Mouse (Mus musculus) gastrocnemius, postnatal 10 days (tissue): Measurements from ENCODE around the gene Mapk11. TPM values are rescaled to one million over a fixed set of nuclear protein-coding genes. Genes with fewer than 3 reads are reported as not detected.

Experiments used
- DNase-seq: peaks from one replicate; pipeline ENCODE4 v3.0.0; 2021; ENCODE audit warnings: mixed read lengths
- total RNA-seq, 2 experiments: library from RNA; stranded (reverse); gene quantifications; 2 replicates each; pipeline ENCODE4 v1.2.3; 2021

Gene Mapk11
- total RNA-seq, 2 experiments from 2014 or later, result 2.1 to 3.0 TPM

DNA sequence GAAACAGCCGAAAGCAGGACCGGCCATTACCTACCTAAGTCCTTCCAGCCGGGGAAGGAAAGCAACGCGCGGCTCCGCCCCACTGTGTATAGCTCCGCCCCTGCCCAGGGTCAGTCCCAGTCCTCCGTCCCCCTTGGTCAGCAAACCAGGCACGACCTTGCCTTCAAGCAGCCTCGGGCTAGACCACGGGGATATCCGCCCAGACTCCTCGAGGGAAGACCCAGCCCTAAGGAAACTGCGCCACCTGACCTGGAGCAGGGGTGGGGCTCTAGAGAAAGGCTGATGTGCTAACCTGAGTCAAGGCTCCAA is 24.4 kb upstream of the Mapk11 start:
- DNase-seq, result peak; percentile 54

- peak; percentile 54 for DNase-seq
Measured at GRCm38 (mm10) chr15:89173024-89173905, 23.8 kb upstream of the Mapk11 start.

GRCm38 (mm10) chr15:89172276-89172935 is 23.0 kb upstream of the Mapk11 start:
- DNase-seq, result no peak

- DNase-seq, result no peak
Measured at GRCm38 (mm10) chr15:89171526-89172051, 22.2 kb upstream of the Mapk11 start.

DNA sequence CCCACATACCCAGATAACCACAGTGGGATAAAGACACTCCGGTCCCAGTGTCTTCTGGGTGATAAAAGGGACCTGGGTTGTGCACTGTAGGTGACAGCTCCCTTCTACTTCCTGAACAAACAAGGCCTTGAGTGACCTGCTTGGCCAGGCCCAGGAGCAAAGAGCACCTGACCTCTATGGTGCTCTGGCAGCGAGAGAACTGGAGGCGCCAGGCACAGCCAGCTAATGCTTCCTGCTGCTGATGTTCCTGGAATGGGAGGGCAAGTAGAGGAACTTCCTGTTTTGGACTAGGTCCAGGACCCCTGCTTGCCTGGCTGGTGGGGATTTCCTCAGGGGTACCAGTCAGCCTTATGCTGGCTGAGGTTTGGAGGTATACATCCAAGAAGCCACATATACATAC is 20.7 kb upstream of the Mapk11 start:
- DNase-seq, result no peak

DNA sequence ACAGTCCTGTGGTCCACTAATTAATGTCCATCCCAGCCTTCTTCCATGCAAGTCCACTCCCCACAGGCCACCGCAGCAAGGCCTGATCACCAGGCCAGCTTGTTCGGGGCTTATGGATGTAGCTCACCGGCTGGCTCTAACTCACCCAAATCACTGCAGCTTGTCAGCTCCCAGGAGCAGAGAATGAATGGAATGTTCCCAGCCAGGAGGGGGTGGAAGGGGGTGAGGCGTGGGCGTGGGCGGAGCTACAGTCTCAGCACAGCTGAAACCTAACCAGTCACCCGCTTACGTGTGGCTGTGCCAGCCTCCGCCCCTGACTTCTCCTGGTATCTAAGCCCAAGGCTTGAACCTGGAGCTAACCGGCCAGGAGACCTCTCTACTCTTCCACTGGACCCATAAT is 20.0 kb upstream of the Mapk11 start:
- peak; percentile 65 for DNase-seq

DNA sequence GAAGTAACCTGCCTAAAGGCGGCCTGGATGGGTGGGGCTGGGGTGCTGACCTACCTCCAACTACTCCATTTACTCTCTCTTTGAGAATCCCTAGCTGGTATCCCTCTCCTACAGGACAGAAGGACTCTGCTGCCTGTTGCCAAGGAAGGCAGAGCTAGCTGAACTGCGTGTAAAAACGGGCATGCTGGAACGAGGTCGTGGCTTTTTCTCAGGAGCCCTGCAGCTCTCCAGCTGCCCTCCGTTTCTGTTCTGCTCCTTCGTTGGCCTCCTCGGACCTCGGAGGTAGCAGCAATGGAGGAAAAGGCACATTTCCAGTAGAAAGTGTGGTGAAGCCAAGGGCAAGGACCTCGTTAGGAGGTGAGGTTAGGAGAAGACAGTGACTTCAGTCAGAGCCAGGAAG is 19.5 kb upstream of the Mapk11 start:
- DNase-seq, result no peak

DNA sequence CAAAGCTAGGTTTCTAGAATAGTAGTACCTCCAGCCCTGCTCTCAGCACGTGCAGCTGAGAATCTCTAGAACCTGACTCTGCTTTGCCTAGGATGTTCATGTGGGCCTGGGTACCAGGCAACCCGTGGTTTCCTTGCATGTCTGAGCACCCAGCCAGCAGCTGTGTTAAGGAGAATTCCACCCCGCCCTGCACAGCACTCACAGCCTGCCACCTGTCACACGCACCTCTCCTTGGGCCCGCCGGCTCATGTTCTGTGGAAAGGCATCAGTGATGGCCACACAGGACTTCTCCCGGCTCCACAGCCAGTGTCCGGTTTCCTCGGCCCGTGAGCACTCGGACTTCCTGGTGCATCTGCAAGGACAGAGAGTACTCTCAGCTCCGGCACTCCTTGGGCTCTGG is 16.1 kb upstream of the Mapk11 start:
- DNase-seq, result no peak

DNA sequence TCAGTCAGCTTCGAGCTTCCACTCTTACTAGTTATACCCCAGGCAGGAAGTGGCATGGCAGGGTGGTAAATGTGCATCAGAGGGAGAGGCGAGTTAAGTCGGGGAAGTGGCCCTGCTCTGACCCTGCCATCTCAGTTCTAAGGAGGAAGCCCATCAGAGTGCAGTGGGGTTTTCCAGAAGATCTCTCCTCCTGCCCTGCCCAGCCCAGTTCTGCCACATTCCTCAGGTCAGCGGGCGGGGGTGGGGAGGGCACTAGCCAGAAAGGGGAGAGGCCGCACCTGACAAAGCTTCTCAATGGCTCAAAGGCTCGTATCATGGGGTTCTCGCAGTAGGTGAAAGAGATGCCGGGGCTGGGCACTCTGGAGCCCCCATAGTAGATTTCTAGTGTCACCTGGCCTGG is 12.0 kb upstream of the Mapk11 start:
- no peak for DNase-seq

GRCm38 (mm10) chr15:89158516-89158915 is 9.1 kb upstream of the Mapk11 start:
- DNase-seq, result no peak

- DNase-seq, result peak; percentile 77
Measured at GRCm38 (mm10) chr15:89157954-89158353, 8.5 kb upstream of the Mapk11 start.

- no peak for DNase-seq
Measured at GRCm38 (mm10) chr15:89152312-89152711, 2.9 kb upstream of the Mapk11 start.

- DNase-seq, result no peak
Measured at GRCm38 (mm10) chr15:89150041-89150390, 588 bp upstream of the Mapk11 start.

DNA sequence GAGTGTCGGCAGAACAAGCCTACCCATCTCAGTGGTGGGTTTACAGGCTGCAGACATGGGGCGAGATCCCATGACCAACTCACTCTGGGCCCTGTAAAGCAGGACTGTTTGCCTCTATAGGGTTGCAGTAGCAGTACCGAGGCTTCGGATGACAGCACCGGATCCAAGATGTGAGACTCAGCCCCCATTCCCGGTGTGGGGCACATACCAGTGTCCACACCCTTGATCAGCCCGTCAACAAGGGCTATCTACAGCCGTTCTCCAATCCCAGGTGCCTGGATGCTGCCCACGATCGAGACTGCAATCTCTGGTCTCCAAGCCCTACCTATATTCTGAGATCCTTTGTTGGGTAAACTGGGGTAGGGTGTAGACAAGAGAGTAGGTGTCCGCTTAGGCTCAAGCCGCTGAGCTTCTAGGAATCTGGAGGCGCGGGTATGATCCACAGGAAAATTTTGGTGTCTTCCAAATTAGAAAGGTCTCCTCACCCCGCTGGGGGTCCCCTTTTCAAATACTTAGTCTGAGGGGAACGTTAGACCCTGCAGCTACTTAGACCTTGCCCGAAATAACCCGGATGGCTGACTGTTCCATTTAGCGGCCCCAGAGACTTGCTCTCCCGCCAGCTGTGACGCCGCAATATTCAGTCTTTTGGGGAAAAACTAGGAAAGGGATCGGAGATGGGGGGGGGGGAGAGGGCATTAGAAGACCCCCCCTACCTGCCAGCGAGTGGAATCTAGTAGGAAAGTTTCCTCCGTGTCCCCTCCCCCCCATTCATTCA is 745 bp downstream of the Mapk11 start:
- no peak for DNase-seq

- no peak for DNase-seq
Measured at GRCm38 (mm10) chr15:89147895-89148294, 1.5 kb downstream of the Mapk11 start.

- DNase-seq, result no peak
Measured at GRCm38 (mm10) chr15:89147456-89147855, 2.0 kb downstream of the Mapk11 start.

GRCm38 (mm10) chr15:89147024-89147423 is 2.4 kb downstream of the Mapk11 start:
- DNase-seq, result no peak

DNA sequence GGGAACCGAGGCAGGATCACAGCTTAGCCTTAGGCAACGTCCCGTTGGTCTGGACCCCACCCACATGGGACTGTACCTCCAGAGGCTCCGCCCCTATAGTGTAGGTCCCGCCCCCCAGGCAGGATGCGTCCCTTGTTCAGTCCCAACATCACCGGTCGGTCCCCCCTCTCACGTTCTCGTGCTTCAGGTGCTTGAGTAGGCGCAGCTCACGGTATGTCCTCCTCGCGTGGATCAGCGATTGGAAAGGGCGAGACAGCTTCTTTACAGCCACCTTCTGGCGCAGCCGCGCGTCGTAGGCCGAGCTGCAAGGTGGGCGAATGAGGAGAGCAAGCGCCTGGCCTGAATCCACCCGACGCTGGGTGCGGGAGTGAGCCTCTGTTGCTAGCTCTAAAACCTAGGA is 2.9 kb downstream of the Mapk11 start:
- DNase-seq, result no peak

GRCm38 (mm10) chr15:89145813-89146350 is 3.5 kb downstream of the Mapk11 start:
- DNase-seq, result no peak

GRCm38 (mm10) chr15:89144965-89145364 is 4.5 kb downstream of the Mapk11 start:
- no peak for DNase-seq

DNA sequence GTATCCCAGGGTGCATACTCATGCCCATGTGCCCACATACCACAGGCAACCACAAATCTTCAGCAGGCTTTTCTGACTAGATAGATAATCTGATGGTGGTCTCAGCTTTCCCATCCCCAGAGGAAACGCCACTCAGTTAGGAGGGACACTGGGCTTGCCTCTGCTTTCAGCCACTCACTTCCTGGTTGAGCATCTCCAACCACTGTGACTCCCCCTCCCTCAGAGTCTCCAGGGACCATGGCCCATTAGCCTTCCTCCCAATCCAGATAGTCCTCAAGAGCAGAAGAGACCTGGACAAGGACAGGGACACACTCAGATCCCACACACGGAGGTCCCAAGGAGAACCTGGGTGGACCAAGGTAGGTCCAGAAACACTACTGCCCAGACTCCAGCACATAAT is 6.3 kb downstream of the Mapk11 start:
- no peak for DNase-seq

GRCm38 (mm10) chr15:89141905-89142304 is 7.5 kb downstream of the Mapk11 start:
- DNase-seq, result no peak

- no peak for DNase-seq
Measured at GRCm38 (mm10) chr15:89141443-89141842, 8.0 kb downstream of the Mapk11 start.
